Mouse (Mus musculus) embryonic facial prominence, embryonic 12.5 days (tissue): Measurements from ENCODE around the gene Ints1. TPM values are rescaled to one million over a fixed set of nuclear protein-coding genes. Genes with fewer than 3 reads are reported as not detected.

Experiments
- microRNA-seq: library from miRNA; unstranded; fragments of <30 nt; microRNA quantifications from one replicate; pipeline ENCODE4, GENCODE M21; 2017
- polyA plus RNA-seq: library from polyadenylated mRNA; unstranded; fragments of >200 nt; fragmentation: Nextera tagmentation; extraction: Ambion mirVana; gene quantifications from 2 replicates; pipeline ENCODE4 v1.2.1, GENCODE M21; 2016

Ints1 gene
- polyA plus RNA-seq, 1 experiment from 2014 or later = 34.5 TPM

Small RNAs within 50 kb of the gene (microRNA-seq; reads per million reads assigned to microRNA genes)
- gene Mir7037 = not detected

Other genes with a start within 250 kb of the Ints1 start
- gene Uncx, start 232.2 kb downstream of the Ints1 start, polyA plus RNA-seq = 5.0 and 6.4 TPM in 2 replicates
- 7.7 and 8.4 TPM in 2 replicates for gene Micall2, start 39.3 kb downstream of the Ints1 start, polyA plus RNA-seq
- gene Mafk, start 15.8 kb upstream of the Ints1 start, polyA plus RNA-seq = 7.2 and 8.6 TPM in 2 replicates
- gene Tmem184a, start 44.2 kb upstream of the Ints1 start, polyA plus RNA-seq = 1.8 and 2.1 TPM in 2 replicates
- gene Gm26938, start 50.7 kb upstream of the Ints1 start, polyA plus RNA-seq = not detected in 2 replicates
- 64.6 and 72.7 TPM in 2 replicates for gene Psmg3, start 51.2 kb upstream of the Ints1 start, polyA plus RNA-seq
- gene Elfn1, start 132.3 kb upstream of the Ints1 start, polyA plus RNA-seq = 0.15 and 0.45 TPM in 2 replicates